In the genomic region with DNA sequence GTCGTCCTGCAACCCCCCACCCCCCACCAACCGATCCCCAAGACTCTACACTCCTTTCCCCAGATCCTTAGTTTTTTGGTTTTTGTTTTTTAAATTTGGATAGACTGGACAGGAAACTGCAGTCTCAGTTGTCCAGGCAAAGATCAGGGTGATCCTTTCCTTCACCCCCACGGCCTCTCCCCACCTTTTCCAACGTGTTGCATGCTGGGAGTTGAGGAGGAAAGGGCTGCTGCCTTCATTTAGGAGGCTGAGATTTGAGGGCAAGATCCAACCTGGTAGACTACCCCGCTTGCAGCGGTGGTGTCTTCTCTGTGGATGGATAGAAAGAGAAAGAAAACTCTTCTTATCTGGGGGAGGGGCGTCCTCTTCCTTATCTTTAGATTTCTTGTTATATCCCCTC, we compare ENCODE assay signal across 13 mouse cellular contexts. TPM values are rescaled to one million over a fixed set of nuclear protein-coding genes. Genes with fewer than 3 reads are reported as not detected.
DNase-seq lines count a peak whose midpoint lies in the region; ATAC-seq and TF ChIP-seq lines count a peak whose summit lies in the region.
"Had no signal": no experiment of that assay in that cellular context is flagged by ENCODE, and none has a peak within 500 bp of the region (broad histone marks: within the 10 kb centered on the region; RNA-seq: fewer than 3 reads in every experiment).

No protein-coding gene starts in this region.

- H3K4me3 ChIP-seq in intestine, embryonic 15.5 days (replicated peaks): no peak overlapping the region
- H3K4me3 ChIP-seq in intestine, postnatal 0 days (ENCODE audit: low read depth, low read length): no peak overlapping the region
- no peak overlapping the region for H3K4me3 ChIP-seq in embryonic facial prominence, embryonic 12.5 days
- peak overlapping the region; percentile 88 for H3K4me3 ChIP-seq in hindbrain, embryonic 15.5 days
- H3K4me3 ChIP-seq in neural tube, embryonic 13.5 days: peak overlapping the region; percentile 91
- H3K4me3 ChIP-seq: liver, embryonic 12.5 days had no signal

- no peaks in the 10 kb centered on the region for H3K36me3 ChIP-seq in intestine, embryonic 15.5 days
- no peaks in the 10 kb centered on the region for H3K36me3 ChIP-seq in intestine, postnatal 0 days (ENCODE audit: control insufficient read depth, insufficient read depth)
- no peaks in the 10 kb centered on the region for H3K36me3 ChIP-seq in embryonic facial prominence, embryonic 12.5 days
- no peaks in the 10 kb centered on the region for H3K36me3 ChIP-seq in hindbrain, embryonic 15.5 days
- H3K36me3 ChIP-seq in neural tube, embryonic 13.5 days: no peaks in the 10 kb centered on the region
- H3K36me3 ChIP-seq: liver, embryonic 12.5 days had no signal

- H3K4me1 ChIP-seq in intestine, embryonic 15.5 days (replicated peaks): peaks cover 25% of the 10 kb centered on the region
- H3K4me1 ChIP-seq in intestine, postnatal 0 days (replicated peaks; ENCODE audit: control insufficient read depth, insufficient read depth, low read length): 0 out of 2 replicates have a peak, but pooled peaks cover 7% of the 10 kb centered on the region
- H3K4me1 ChIP-seq in embryonic facial prominence, embryonic 12.5 days: peaks cover 19% of the 10 kb centered on the region
- H3K4me1 ChIP-seq in hindbrain, embryonic 15.5 days (replicated peaks): peaks cover 43% of the 10 kb centered on the region
- H3K4me1 ChIP-seq in neural tube, embryonic 13.5 days (replicated peaks): peaks cover 62% of the 10 kb centered on the region

- H3K9me3 ChIP-seq in intestine, embryonic 15.5 days: no peaks in the 10 kb centered on the region
- H3K9me3 ChIP-seq in intestine, postnatal 0 days (ENCODE audit: control insufficient read depth): no peaks in the 10 kb centered on the region
- H3K9me3 ChIP-seq in embryonic facial prominence, embryonic 12.5 days: no peaks in the 10 kb centered on the region
- no peaks in the 10 kb centered on the region for H3K9me3 ChIP-seq in hindbrain, embryonic 15.5 days
- no peaks in the 10 kb centered on the region for H3K9me3 ChIP-seq in neural tube, embryonic 13.5 days
- H3K9me3 ChIP-seq: liver, embryonic 12.5 days had no signal

- no peak for DNase-seq in kidney, postnatal 36 days
- DNase-seq in thymus, postnatal 10 days (ENCODE audit: low spot score in 2 of 2): no peak
- DNase-seq in layer of hippocampus, adult 8-10 months (ENCODE audit: low spot score in 2 of 2): no peak
- DNase-seq: heart, postnatal 14 days had no signal

- H3K27ac ChIP-seq in intestine, embryonic 15.5 days: no peak overlapping the region
- H3K27ac ChIP-seq in intestine, postnatal 0 days (ENCODE audit: low read depth, low read length): no peak overlapping the region
- H3K27ac ChIP-seq in embryonic facial prominence, embryonic 12.5 days: no peak overlapping the region
- 0 out of 2 replicates have a peak overlapping the region, but pooled peaks have one; percentile 89 for H3K27ac ChIP-seq in hindbrain, embryonic 15.5 days (replicated peaks)
- H3K27ac ChIP-seq in neural tube, embryonic 13.5 days (replicated peaks): no peak overlapping the region
- H3K27ac ChIP-seq: liver, embryonic 12.5 days had no signal

- no peak for ATAC-seq in intestine, embryonic 15.5 days
- ATAC-seq in intestine, postnatal 0 days: no peak
- ATAC-seq in embryonic facial prominence, embryonic 12.5 days (ENCODE audit: insufficient number of reproducible peaks, insufficient read depth, low FRiP score, low TSS enrichment): no peak
- ATAC-seq in hindbrain, embryonic 15.5 days (ENCODE audit: low FRiP score, low read depth): no peak
- ATAC-seq in neural tube, embryonic 13.5 days (ENCODE audit: low read depth): no peak
- ATAC-seq: liver, embryonic 12.5 days had no signal

- WGBS in intestine, embryonic 15.5 days: 2% methylated on average over 7 of the region's 7 CpGs
- whole genome bisulfite sequencing in intestine, postnatal 0 days: under 1% methylated on average over 7 of the region's 7 CpGs
- 3% methylated on average over 7 of the region's 7 CpGs for WGBS in embryonic facial prominence, embryonic 12.5 days
- under 1% methylated on average over 7 of the region's 7 CpGs for WGBS in hindbrain, embryonic 15.5 days
- 4% methylated on average over 7 of the region's 7 CpGs for WGBS in neural tube, embryonic 13.5 days

- no peak overlapping the region for H3K9ac ChIP-seq in intestine, embryonic 15.5 days
- no peak overlapping the region for H3K9ac ChIP-seq in intestine, postnatal 0 days (ENCODE audit: low read depth, low read length)
- H3K9ac ChIP-seq in embryonic facial prominence, embryonic 12.5 days: no peak overlapping the region
- H3K9ac ChIP-seq in hindbrain, embryonic 15.5 days: peak overlapping the region; percentile 98
- H3K9ac ChIP-seq in neural tube, embryonic 13.5 days: peak overlapping the region; percentile 96
- H3K9ac ChIP-seq: liver, embryonic 12.5 days had no signal

- peaks cover 80% of the 10 kb centered on the region for H3K27me3 ChIP-seq in intestine, embryonic 15.5 days (replicated peaks)
- peaks cover 77% of the 10 kb centered on the region for H3K27me3 ChIP-seq in intestine, postnatal 0 days (replicated peaks; ENCODE audit: control insufficient read depth, insufficient read depth, low read length)
- peaks cover 82% of the 10 kb centered on the region for H3K27me3 ChIP-seq in embryonic facial prominence, embryonic 12.5 days
- no peaks in the 10 kb centered on the region for H3K27me3 ChIP-seq in hindbrain, embryonic 15.5 days
- H3K27me3 ChIP-seq in neural tube, embryonic 13.5 days: peaks cover 19% of the 10 kb centered on the region

- H3K4me2 ChIP-seq in intestine, embryonic 15.5 days (replicated peaks): 0 out of 2 replicates have a peak overlapping the region, but pooled peaks have one; percentile 100
- no peak overlapping the region for H3K4me2 ChIP-seq in intestine, postnatal 0 days (replicated peaks; ENCODE audit: low read depth)
- H3K4me2 ChIP-seq in embryonic facial prominence, embryonic 12.5 days (replicated peaks): 0 out of 2 replicates have a peak overlapping the region, but pooled peaks have one; percentile 99
- peak overlapping the region; percentile 82 for H3K4me2 ChIP-seq in hindbrain, embryonic 15.5 days
- H3K4me2 ChIP-seq in neural tube, embryonic 13.5 days: peak overlapping the region; percentile 85

- no peak for TF ChIP-seq CTCF in intestine, postnatal 0 days (IDR thresholded peaks at IDR 0.05; ENCODE audit: low read depth)

RNA-seq across cellular contexts. Expression of a gene that starts 2.1 kb away (rescaled TPM):
- polyA plus RNA-seq in intestine, embryonic 15.5 days (2015; fragmentation: Nextera tagmentation; extraction: Ambion mirVana): 0.13 and 0.16 TPM in 2 replicates
- 0.13 and 0.29 TPM in 2 replicates for polyA plus RNA-seq in intestine, postnatal 0 days (2015; fragmentation: Nextera tagmentation; extraction: Ambion mirVana)
- polyA plus RNA-seq in embryonic facial prominence, embryonic 12.5 days (2016; fragmentation: Nextera tagmentation; extraction: Ambion mirVana): 0.31 and 0.47 TPM in 2 replicates
- 11.1 and 12.4 TPM in 2 replicates for polyA plus RNA-seq in hindbrain, embryonic 15.5 days (2015; fragmentation: Nextera tagmentation; extraction: Ambion mirVana)
- 7.8 and 9.0 TPM in 2 replicates for polyA plus RNA-seq in neural tube, embryonic 13.5 days (2015; fragmentation: Nextera tagmentation; extraction: Ambion mirVana)
- total RNA-seq in layer of hippocampus, adult 8-10 months (2022): 100 to 1,000 TPM; 159 to 177 (median 168) TPM
- total RNA-seq: gastrocnemius, adult 18-20 months; heart, postnatal 14 days; megakaryocyte progenitor cell, adult 5-6 weeks had no signal
- polyA plus RNA-seq: liver, embryonic 12.5 days had no signal

RNA-seq across cellular contexts. Expression of a gene that starts 28.4 kb away (rescaled TPM):
- polyA plus RNA-seq in intestine, embryonic 15.5 days (2015; fragmentation: Nextera tagmentation; extraction: Ambion mirVana): 2.2 and 2.9 TPM in 2 replicates
- polyA plus RNA-seq in intestine, postnatal 0 days (2015; fragmentation: Nextera tagmentation; extraction: Ambion mirVana): 0.59 and 1.3 TPM in 2 replicates
- 0.32 and 0.56 TPM in 2 replicates for polyA plus RNA-seq in embryonic facial prominence, embryonic 12.5 days (2016; fragmentation: Nextera tagmentation; extraction: Ambion mirVana)
- polyA plus RNA-seq in hindbrain, embryonic 15.5 days (2015; fragmentation: Nextera tagmentation; extraction: Ambion mirVana): 3.5 and 5.0 TPM in 2 replicates
- polyA plus RNA-seq in neural tube, embryonic 13.5 days (2015; fragmentation: Nextera tagmentation; extraction: Ambion mirVana): 0.26 TPM in 1 of 2 replicates, not detected in the other
- not detected for total RNA-seq in layer of hippocampus, adult 8-10 months (2022)
- total RNA-seq: gastrocnemius, adult 18-20 months; heart, postnatal 14 days; layer of hippocampus, postnatal 10 days; megakaryocyte progenitor cell, adult 5-6 weeks had no signal

RNA-seq across cellular contexts. Expression of a gene that starts 36.2 kb away (rescaled TPM):
- 1.7 and 3.0 TPM in 2 replicates for polyA plus RNA-seq in intestine, embryonic 15.5 days (2015; fragmentation: Nextera tagmentation; extraction: Ambion mirVana)
- 0.71 and 1.2 TPM in 2 replicates for polyA plus RNA-seq in intestine, postnatal 0 days (2015; fragmentation: Nextera tagmentation; extraction: Ambion mirVana)
- polyA plus RNA-seq in embryonic facial prominence, embryonic 12.5 days (2016; fragmentation: Nextera tagmentation; extraction: Ambion mirVana): 8.4 and 16.1 TPM in 2 replicates
- 1.8 and 2.9 TPM in 2 replicates for polyA plus RNA-seq in hindbrain, embryonic 15.5 days (2015; fragmentation: Nextera tagmentation; extraction: Ambion mirVana)
- polyA plus RNA-seq in neural tube, embryonic 13.5 days (2015; fragmentation: Nextera tagmentation; extraction: Ambion mirVana): 0.85 TPM in 1 of 2 replicates, not detected in the other
- under 1 TPM in 2 of 4 experiments, not detected in 2; 0.74 to 0.82 TPM for total RNA-seq in layer of hippocampus, adult 8-10 months (2022)
- total RNA-seq: gastrocnemius, adult 18-20 months; heart, postnatal 14 days; megakaryocyte progenitor cell, adult 5-6 weeks had no signal
- polyA plus RNA-seq: liver, embryonic 12.5 days had no signal

Comparison
In these comparisons a context has a peak if more than half of its experiments do, and no peak if none do; other contexts are left out.
1. H3K4me3 ChIP-seq: peak in hindbrain, embryonic 15.5 days (single experiment) and neural tube, embryonic 13.5 days (single experiment); none in intestine, embryonic 15.5 days (single experiment), intestine, postnatal 0 days (single experiment) and embryonic facial prominence, embryonic 12.5 days (single experiment).
2. H3K9ac ChIP-seq: peak in hindbrain, embryonic 15.5 days (single experiment) and neural tube, embryonic 13.5 days (single experiment); none in intestine, embryonic 15.5 days (single experiment), intestine, postnatal 0 days (single experiment) and embryonic facial prominence, embryonic 12.5 days (single experiment).